Mouse (Mus musculus) G1E (cell line): ENCODE results near the gene Sfxn2.

Source experiments
- CTCF ChIP-seq: IDR thresholded peaks from 2 replicates; pipeline ENCODE4 v1.5.1; 2012; ENCODE audit warnings: low read depth, low read length, inconsistent platforms, mixed read lengths
- GATA1 ChIP-seq: IDR thresholded peaks from 2 replicates; pipeline ENCODE4 v1.6.1; 2012; ENCODE audit warnings: borderline replicate concordance, low read length, inconsistent platforms, mixed read lengths
- GATA2 ChIP-seq: IDR thresholded peaks from 2 replicates; pipeline ENCODE4 v1.6.1; 2012; ENCODE audit warnings: low read depth, low read length, inconsistent platforms, borderline replicate concordance
- POLR2AphosphoS5 ChIP-seq: IDR thresholded peaks from 2 replicates; pipeline ENCODE4 v1.6.1; 2012; ENCODE audit warnings: low read depth, low read length, inconsistent platforms; ENCODE audit not compliant: insufficient replicate concordance
- TAL1 ChIP-seq: conservative IDR thresholded peaks from 2 replicates; pipeline ENCODE4 v1.6.1; 2012; ENCODE audit warnings: low read depth, low read length, inconsistent platforms, mixed read lengths

GRCm38 (mm10) chr19:46572951-46573937 lies at the start of gene Sfxn2, which contains the start of gene Arl3:
- no peak for TF ChIP-seq CTCF
- no peak for TF ChIP-seq GATA1
- no peak for TF ChIP-seq TAL1
- TF ChIP-seq POLR2AphosphoS5, result no peak
- no peak for TF ChIP-seq GATA2
